Mouse (Mus musculus): ENCODE data around the gene Colq. TPM values are rescaled to one million over a fixed set of nuclear protein-coding genes. Genes with fewer than 3 reads are reported as not detected.
"Not testable (repeated sequence)": the region's sequence is repeated elsewhere in the genome, so short reads cannot be mapped to it uniquely, and the experiment has no call there.

Gene Colq
- polyA plus RNA-seq (2016; fragmentation: Nextera tagmentation; extraction: Ambion mirVana) = 0.13 and 0.20 TPM in 2 replicates

GRCm38 (mm10) chr14:31591243-31591642 lies at the start of gene Colq:
Gene Colq (minus strand): TSS chr14:31591343.
- no peak for DNase-seq (ENCODE audit: low spot score)
- H3K36me3 ChIP-seq = no peaks in the 10 kb centered on the region
- 88% methylated on average over 3 of the region's 3 CpGs for WGBS
- H3K4me3 ChIP-seq = no peak within 1 kb of the TSS
- H3K27ac ChIP-seq = no peak within 1 kb of the TSS
- H3K4me1 ChIP-seq = no peaks in the 10 kb centered on the region
- no peaks in the 10 kb centered on the region for H3K9me3 ChIP-seq (replicated peaks)
- H3K27me3 ChIP-seq (ENCODE audit: low read depth, poor library complexity, severe bottlenecking) = no peaks in the 10 kb centered on the region

DNA sequence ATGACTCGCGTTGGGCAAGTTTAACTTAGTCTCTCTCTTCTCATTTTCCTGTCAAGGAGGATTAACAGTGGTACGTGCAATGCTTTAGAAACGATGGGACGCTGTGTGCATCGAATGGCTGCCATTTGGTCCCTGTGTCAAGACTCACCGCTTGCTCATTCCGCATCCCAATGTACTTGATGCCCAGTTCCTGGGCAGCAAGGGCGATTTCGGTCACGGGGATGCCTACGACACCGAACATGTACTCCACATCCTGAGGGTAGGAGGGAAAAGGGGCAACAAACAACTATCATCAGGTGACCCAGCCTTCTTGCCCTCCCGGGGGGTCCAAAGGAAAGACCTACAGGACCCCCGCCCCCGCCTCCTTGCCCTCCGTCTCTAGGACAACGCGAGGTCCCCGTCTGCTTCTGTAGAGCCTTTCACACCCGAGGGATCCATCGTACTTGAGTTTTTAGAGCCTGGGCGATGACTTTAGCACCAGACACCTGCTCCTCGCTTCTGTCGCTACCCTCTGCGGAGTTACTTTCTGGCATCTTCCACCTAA lies 49.3 kb upstream of the Colq start, which contains the start of gene Gm49387:
Gm49387 (minus strand) TSS at position 533 of the 544 bp plus-strand sequence.
- peak within 1 kb of the TSS; percentile 82 for H3K4me3 ChIP-seq
- H3K27ac ChIP-seq = peak within 1 kb of the TSS; percentile 91
- H3K4me1 ChIP-seq = peaks cover 15% of the 10 kb centered on the region
- H3K27me3 ChIP-seq (ENCODE audit: low read depth, poor library complexity, severe bottlenecking) = no peaks in the 10 kb centered on the region
- no peaks in the 10 kb centered on the region for H3K36me3 ChIP-seq
- DNase-seq (ENCODE audit: low spot score) = no peak
- no peaks in the 10 kb centered on the region for H3K9me3 ChIP-seq (replicated peaks)
- 5% methylated on average over 26 of the region's 26 CpGs for WGBS

- DNase-seq (ENCODE audit: low spot score) = no peak
- Histone ChIP-seq H3K4me1 (no peaks in the 10 kb centered on the region), H3K4me3 (no peak overlapping the region), H3K27me3 (ENCODE audit: low read depth, poor library complexity, severe bottlenecking) (no peaks in the 10 kb centered on the region), H3K36me3 (no peaks in the 10 kb centered on the region), H3K9me3 (replicated peaks) (no peaks in the 10 kb centered on the region), H3K27ac (no peak overlapping the region)
- WGBS = 85% methylated on average over 7 of the region's 7 CpGs
These were observed 39.5 kb upstream of the Colq start for GRCm38 (mm10) chr14:31630677-31631076.

DNA sequence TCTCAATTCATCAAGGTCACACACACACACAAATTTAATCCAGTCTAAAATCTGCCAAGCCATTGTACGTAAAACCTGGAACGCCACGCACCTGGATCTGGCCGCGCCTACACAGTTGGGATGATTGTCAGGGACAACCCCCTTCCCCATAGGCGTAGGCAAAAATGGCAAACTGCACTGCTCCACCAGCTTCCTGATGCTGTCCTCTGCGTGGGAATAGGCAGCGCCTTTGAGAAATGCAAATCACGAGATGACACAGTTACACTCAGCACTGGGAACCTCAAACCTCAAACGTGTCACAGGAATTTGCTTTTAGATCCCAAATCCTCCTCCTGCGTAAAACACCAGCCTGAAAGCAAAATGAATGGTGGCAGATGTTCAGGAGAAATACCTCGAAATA lies 31.6 kb upstream of the Colq start:
- no peaks in the 10 kb centered on the region for H3K9me3 ChIP-seq (replicated peaks)

GRCm38 (mm10) chr14:31620591-31621223 lies 29.6 kb upstream of the Colq start:
- Histone ChIP-seq H3K27me3 (ENCODE audit: low read depth, poor library complexity, severe bottlenecking) (no peaks in the 10 kb centered on the region), H3K4me3 (no peak overlapping the region), H3K36me3 (no peaks in the 10 kb centered on the region), H3K9me3 (replicated peaks) (no peaks in the 10 kb centered on the region), H3K4me1 (no peaks in the 10 kb centered on the region), H3K27ac (no peak overlapping the region)
- no peak for DNase-seq (ENCODE audit: low spot score)
- whole genome bisulfite sequencing = 87% methylated on average over 9 of the region's 9 CpGs

More for the DNA sequence above, 31.6 kb upstream of the Colq start:
- Histone ChIP-seq H3K27me3 (ENCODE audit: low read depth, poor library complexity, severe bottlenecking) (no peaks in the 10 kb centered on the region), H3K36me3 (no peaks in the 10 kb centered on the region), H3K4me3 (no peak overlapping the region), H3K4me1 (no peaks in the 10 kb centered on the region), H3K27ac (no peak overlapping the region)
- DNase-seq (ENCODE audit: low spot score) = no peak
- 89% methylated on average over 12 of the region's 12 CpGs for WGBS

- Histone ChIP-seq H3K4me3 (no peak overlapping the region), H3K4me1 (no peaks in the 10 kb centered on the region), H3K9me3 (replicated peaks) (no peaks in the 10 kb centered on the region), H3K27me3 (ENCODE audit: low read depth, poor library complexity, severe bottlenecking) (no peaks in the 10 kb centered on the region), H3K27ac (no peak overlapping the region), H3K36me3 (no peaks in the 10 kb centered on the region)
- WGBS = 89% methylated on average over 3 of the region's 3 CpGs
- DNase-seq (ENCODE audit: low spot score) = no peak
These were observed 26.9 kb upstream of the Colq start for GRCm38 (mm10) chr14:31617997-31618396.

DNA sequence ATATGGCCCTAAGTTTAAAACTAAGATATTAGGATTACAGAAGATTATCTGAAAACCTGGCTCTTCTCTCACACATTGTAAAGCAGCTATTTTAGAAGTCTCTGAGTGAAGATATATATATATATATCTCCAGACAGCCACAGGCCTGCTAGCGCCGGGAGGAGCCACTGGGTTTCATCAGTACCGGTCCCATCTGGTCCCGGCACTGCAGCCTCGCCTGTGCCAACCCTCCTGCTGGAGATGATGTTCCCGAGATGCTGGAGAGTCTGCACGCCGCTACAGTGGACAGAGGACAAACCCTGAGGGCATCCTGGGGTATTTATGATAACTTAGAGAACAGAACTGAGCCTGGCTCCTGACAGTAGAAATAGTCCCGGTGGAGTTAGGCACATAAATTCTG lies 26.1 kb upstream of the Colq start:
- Histone ChIP-seq H3K4me1 (no peaks in the 10 kb centered on the region), H3K36me3 (no peaks in the 10 kb centered on the region), H3K27ac (no peak overlapping the region), H3K4me3 (no peak overlapping the region), H3K27me3 (ENCODE audit: low read depth, poor library complexity, severe bottlenecking) (no peaks in the 10 kb centered on the region), H3K9me3 (replicated peaks) (no peaks in the 10 kb centered on the region)
- WGBS = 91% methylated on average over 9 of the region's 9 CpGs
- DNase-seq (ENCODE audit: low spot score) = no peak

- Histone ChIP-seq H3K27me3 (ENCODE audit: low read depth, poor library complexity, severe bottlenecking) (no peaks in the 10 kb centered on the region), H3K9me3 (replicated peaks) (no peaks in the 10 kb centered on the region), H3K27ac (no peak overlapping the region), H3K36me3 (no peaks in the 10 kb centered on the region), H3K4me1 (no peaks in the 10 kb centered on the region), H3K4me3 (no peak overlapping the region)
- WGBS = 92% methylated on average over 5 of the region's 5 CpGs
- no peak for DNase-seq (ENCODE audit: low spot score)
These were observed 22.5 kb upstream of the Colq start for GRCm38 (mm10) chr14:31613671-31614070.

DNA sequence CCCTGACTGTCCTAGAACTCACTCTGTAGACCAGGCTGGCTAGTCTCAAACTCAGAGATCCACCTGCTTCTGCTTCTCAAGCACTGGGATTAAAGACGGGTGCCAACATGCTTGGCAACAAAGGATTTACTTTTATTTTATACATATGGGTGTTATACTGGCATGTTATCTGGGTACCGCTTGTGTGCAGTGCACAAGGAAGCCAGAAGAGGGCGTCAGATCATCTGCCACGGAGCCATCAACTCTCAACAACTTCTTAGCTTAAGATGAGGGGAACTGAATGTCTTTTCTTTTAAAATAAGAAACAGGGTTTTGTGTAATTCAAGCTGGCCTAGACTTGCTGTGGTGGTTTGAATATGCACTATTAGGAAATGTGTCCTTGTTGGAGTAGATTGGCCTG lies 20.8 kb upstream of the Colq start:
- no peak overlapping the region for H3K27ac ChIP-seq
- H3K9me3 ChIP-seq (replicated peaks) = no peaks in the 10 kb centered on the region
- WGBS = 64% methylated on average over 4 of the region's 4 CpGs
- no peak overlapping the region for H3K4me3 ChIP-seq
- no peak for DNase-seq (ENCODE audit: low spot score)
- no peaks in the 10 kb centered on the region for H3K4me1 ChIP-seq
- no peaks in the 10 kb centered on the region for H3K36me3 ChIP-seq
- H3K27me3 ChIP-seq (ENCODE audit: low read depth, poor library complexity, severe bottlenecking) = no peaks in the 10 kb centered on the region

DNA sequence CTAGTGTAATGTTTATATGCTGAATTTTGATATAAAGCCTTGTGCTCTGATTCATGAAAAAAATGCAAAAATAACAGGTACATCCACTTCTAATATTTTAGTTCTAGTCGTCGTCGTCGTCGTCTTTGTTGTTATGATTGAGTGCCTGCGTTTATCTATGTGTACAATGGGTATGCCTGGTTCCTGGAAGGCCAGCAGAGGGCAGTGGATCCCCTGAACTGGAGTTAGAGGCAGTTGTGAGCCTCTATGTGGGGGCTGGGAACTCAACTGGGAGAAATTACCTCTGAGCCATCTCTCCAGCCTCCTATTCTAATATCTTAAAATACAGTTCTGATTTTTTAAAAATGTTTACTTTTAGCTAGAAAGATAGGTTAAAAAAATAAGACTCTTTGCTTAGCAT lies 14.4 kb upstream of the Colq start:
- Histone ChIP-seq H3K9me3 (replicated peaks) (no peaks in the 10 kb centered on the region), H3K4me1 (0 out of 2 replicates have a peak, but pooled peaks cover under 1% of the 10 kb centered on the region), H3K36me3 (no peaks in the 10 kb centered on the region), H3K27ac (no peak overlapping the region), H3K4me3 (no peak overlapping the region), H3K27me3 (ENCODE audit: low read depth, poor library complexity, severe bottlenecking) (no peaks in the 10 kb centered on the region)
- 51% methylated on average over 6 of the region's 6 CpGs for WGBS
- DNase-seq (ENCODE audit: low spot score) = no peak

GRCm38 (mm10) chr14:31604916-31605315 lies 13.8 kb upstream of the Colq start:
- Histone ChIP-seq H3K27ac (no peak overlapping the region), H3K4me1 (peaks cover 7% of the 10 kb centered on the region), H3K27me3 (ENCODE audit: low read depth, poor library complexity, severe bottlenecking) (no peaks in the 10 kb centered on the region), H3K36me3 (no peaks in the 10 kb centered on the region), H3K4me3 (no peak overlapping the region), H3K9me3 (replicated peaks) (no peaks in the 10 kb centered on the region)
- WGBS = 79% methylated on average over 5 of the region's 5 CpGs
- no peak for DNase-seq (ENCODE audit: low spot score)

- not testable (repeated sequence) for H3K4me3 ChIP-seq; H3K36me3 ChIP-seq; H3K27ac ChIP-seq; DNase-seq (ENCODE audit: low spot score); H3K27me3 ChIP-seq (ENCODE audit: low read depth, poor library complexity, severe bottlenecking); H3K9me3 ChIP-seq (replicated peaks)
- 90% methylated on average over 6 of the region's 6 CpGs for WGBS
- peaks cover 12% of the 10 kb centered on the region for H3K4me1 ChIP-seq
These were observed 11.5 kb upstream of the Colq start for GRCm38 (mm10) chr14:31602616-31602979.

DNA sequence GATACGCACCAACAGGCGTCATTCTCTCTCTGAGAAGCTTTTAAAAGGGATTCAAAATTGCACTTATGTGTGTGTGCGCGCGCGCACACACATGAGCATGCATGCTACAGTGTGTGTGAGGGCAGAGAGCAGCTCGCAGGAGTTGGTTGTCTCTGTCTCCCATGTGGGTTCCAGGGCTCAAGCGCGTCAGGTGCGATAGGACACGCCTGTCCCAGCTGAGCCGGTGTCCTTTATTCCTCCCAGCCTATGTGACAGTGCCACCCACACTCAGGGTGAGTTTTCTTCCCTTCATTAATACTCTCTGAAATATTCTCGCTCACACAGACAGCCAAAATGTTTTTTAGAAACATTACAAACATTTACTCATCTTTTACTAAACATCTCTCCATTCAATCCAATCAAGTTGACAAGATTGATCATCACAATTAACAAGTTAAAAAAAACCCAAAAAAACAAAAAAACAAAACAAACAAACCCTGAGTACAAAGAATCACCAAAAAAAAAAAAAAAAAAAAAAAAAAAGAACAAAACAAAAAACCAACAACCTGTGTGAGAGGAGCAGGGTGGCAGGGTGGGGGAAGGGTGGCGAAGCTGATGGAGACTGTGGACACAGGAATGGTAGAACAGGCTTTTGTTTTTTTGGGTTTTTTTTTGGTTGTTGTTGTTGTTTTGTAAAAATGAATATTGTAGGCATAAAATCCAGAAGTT lies 10.9 kb upstream of the Colq start:
- no peak for DNase-seq (ENCODE audit: low spot score)
- H3K27ac ChIP-seq = no peak overlapping the region
- H3K4me3 ChIP-seq = no peak overlapping the region
- H3K4me1 ChIP-seq = peaks cover 12% of the 10 kb centered on the region
- no peaks in the 10 kb centered on the region for H3K9me3 ChIP-seq (replicated peaks)
- 93% methylated on average over 14 of the region's 14 CpGs for WGBS
- H3K36me3 ChIP-seq = no peaks in the 10 kb centered on the region
- no peaks in the 10 kb centered on the region for H3K27me3 ChIP-seq (ENCODE audit: low read depth, poor library complexity, severe bottlenecking)
